Mouse (Mus musculus): ENCODE data around the gene Cfap61.

DNA sequence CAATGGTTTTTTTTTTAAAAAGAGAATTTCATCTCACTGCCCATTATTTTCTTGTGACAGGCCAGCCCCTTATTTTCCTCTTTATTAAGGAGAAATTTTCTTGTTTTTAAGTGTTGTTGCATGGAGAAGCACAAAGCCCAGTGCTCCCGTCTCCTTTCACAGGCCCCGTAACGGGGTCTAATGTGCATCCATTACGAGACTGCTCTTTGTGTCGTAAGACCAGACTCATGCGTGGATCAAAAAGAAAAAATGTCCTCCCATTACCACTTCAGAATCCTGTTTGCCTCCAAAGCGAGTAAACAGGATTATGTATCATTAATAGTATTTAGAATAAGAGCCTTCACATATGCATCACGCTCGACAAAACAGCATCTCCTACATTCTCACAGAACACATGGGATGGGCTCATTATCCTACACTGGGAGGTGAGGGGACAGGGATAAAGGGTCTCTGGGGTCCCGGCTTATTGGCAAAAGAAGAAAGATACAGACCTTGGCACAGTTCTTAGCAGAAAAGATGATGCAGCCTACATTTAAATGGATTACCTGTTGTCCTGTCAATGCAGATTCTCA lies 166.0 kb downstream of the Cfap61 start:
- no peak for TF ChIP-seq CTCF (IDR thresholded peaks at IDR 0.05; ENCODE audit: low read depth)
- no peak for TF ChIP-seq EP300 (IDR thresholded peaks at IDR 0.05; ENCODE audit: low read depth)
